Mouse (Mus musculus) lung, adult 2 months (tissue): Measurements from ENCODE around the gene Mrnip.

Source experiments
- CTCF ChIP-seq: fragments of 200-500 bp; IDR thresholded peaks from 2 replicates; pipeline ENCODE4 v1.5.1; 2011; ENCODE audit warnings: mild to moderate bottlenecking, low read length, control low read depth; ENCODE audit not compliant: insufficient read depth
- POLR2A ChIP-seq: fragments of 200-500 bp; IDR thresholded peaks from 2 replicates; pipeline ENCODE4 v1.6.1; 2011; ENCODE audit warnings: low read depth, mild to moderate bottlenecking, control low read depth, low read length, borderline replicate concordance; ENCODE audit errors: extremely low read depth

GRCm38 (mm10) chr11:50248473-50249171, 74.4 kb downstream of the Mrnip start:
- TF ChIP-seq CTCF (no peak), POLR2A (no peak)
